Mouse (Mus musculus) liver, embryonic 11.5 days (tissue): ENCODE data around the gene Mab21l3. TPM values are rescaled to one million over a fixed set of nuclear protein-coding genes. Genes with fewer than 3 reads are reported as not detected.
"Not testable (repeated sequence)": the region's sequence is repeated elsewhere in the genome, so short reads cannot be mapped to it uniquely, and the experiment has no call there.

Experiments
- ATAC-seq: fragments of 200-750 bp; cut with Nextera tagmentation; replicated peaks from 2 replicates; pipeline ENCODE4 v1.8.0; 2017; ENCODE audit warnings: moderate number of reproducible peaks, mild to moderate bottlenecking, moderate TSS enrichment, moderate library complexity; ENCODE audit not compliant: low FRiP score
- DNase-seq: peaks from one replicate; pipeline ENCODE4 v3.0.0-alpha.2; 2017; ENCODE audit warnings: low spot score
- H3K27ac ChIP-seq: fragments of 300-500 bp; sonication (generic); 2 replicates; pipeline ENCODE4 v1.5.1; 2014; ENCODE audit warnings: mild to moderate bottlenecking, low read depth, low read length, control low read depth
- H3K27me3 ChIP-seq: fragments of 300-500 bp; sonication (generic); replicated peaks from 2 replicates; pipeline ENCODE4 v1.6.1; 2014; ENCODE audit warnings: low read length, mixed read lengths; ENCODE audit not compliant: control insufficient read depth, insufficient read depth
- H3K36me3 ChIP-seq: fragments of 300-500 bp; sonication (generic); 2 replicates; pipeline ENCODE4 v1.6.1; 2014; ENCODE audit warnings: mild to moderate bottlenecking, low read length, moderate library complexity, mixed read lengths; ENCODE audit not compliant: control insufficient read depth, insufficient read depth
- H3K4me1 ChIP-seq: fragments of 300-500 bp; sonication (generic); replicated peaks from 2 replicates; pipeline ENCODE4 v1.6.1; 2014; ENCODE audit warnings: low read length, mixed read lengths; ENCODE audit not compliant: control insufficient read depth, insufficient read depth
- H3K4me2 ChIP-seq: fragments of 300-500 bp; sonication (generic); 2 replicates; pipeline ENCODE4 v1.6.1; 2014; ENCODE audit warnings: mild to moderate bottlenecking, control low read depth, moderate library complexity
- H3K4me3 ChIP-seq: fragments of 300-500 bp; sonication (generic); 2 replicates; pipeline ENCODE4 v1.5.1; 2014; ENCODE audit warnings: low read depth, low read length, control low read depth
- H3K9ac ChIP-seq: fragments of 300-500 bp; sonication (generic); 2 replicates; pipeline ENCODE4 v1.6.1; 2014; ENCODE audit warnings: low read depth, low read length, control low read depth
- H3K9me3 ChIP-seq: fragments of 300-500 bp; sonication (generic); 2 replicates; pipeline ENCODE4 v1.6.1; 2016; ENCODE audit warnings: low read length, inconsistent platforms, mixed read lengths; ENCODE audit not compliant: control insufficient read depth
- WGBS: fragments of 180-500 bp; shearing (Covaris S2); extraction: QIAGEN DNeasy Blood & Tissue Kit; methylation state at CpG from one replicate; pipeline ENCODE4 v1.1.7; 2014; 5-methylcytosine and 5-hydroxymethylcytosine counted together
- polyA plus RNA-seq: library from polyadenylated mRNA; unstranded; fragments of >200 nt; fragmentation: Nextera tagmentation; extraction: Ambion mirVana; gene quantifications from 2 replicates; pipeline ENCODE4 v1.2.1, GENCODE M21; 2014

Mab21l3 gene
- polyA plus RNA-seq, 1 experiment from 2014 or later: 0.11 TPM

DNA sequence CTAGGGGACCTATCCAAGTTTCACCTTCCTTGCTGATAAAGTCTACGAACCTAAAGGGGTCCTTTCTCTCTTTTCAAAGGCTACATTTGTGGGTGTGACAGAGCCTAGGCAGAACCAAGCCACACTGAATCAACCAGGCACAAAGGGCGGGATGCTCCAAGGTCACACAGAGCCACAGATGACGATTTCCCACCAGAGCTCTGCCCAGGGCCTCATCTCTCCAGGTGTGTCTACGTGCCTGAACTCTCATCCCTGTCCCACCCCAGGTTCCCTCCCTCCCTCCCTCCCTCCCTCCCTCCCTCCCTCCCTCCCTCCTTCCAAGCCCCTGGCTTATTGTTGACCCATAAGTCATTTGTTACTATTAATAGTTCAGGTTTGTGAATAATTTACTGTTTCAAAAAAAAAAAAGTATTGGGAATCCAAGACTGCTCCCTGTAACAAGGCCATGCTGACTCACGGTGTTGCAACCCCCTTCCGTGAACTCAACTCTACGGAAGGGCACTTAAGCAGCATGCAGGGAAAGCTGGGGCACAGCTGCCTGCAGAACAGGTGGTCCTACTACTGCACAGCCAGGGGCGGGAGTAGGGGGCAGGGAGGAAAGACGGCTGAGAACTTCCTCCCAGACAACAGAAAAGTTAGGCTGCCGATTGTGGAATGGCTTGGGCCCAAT is 17.4 kb downstream of the Mab21l3 start:
- Histone ChIP-seq H3K9me3 (no peaks in the 10 kb centered on the region), H3K36me3 (no peaks in the 10 kb centered on the region), H3K27ac (no peak overlapping the region), H3K4me1 (peaks cover 5% of the 10 kb centered on the region; the same call in 1 of the 2 replicates), H3K27me3 (no peaks in the 10 kb centered on the region; the same call in 1 of the 2 replicates), H3K9ac (no peak overlapping the region), H3K4me2 (no peak overlapping the region), H3K4me3 (no peak overlapping the region)
- WGBS: 39% methylated on average over 10 of the region's 10 CpGs
- ATAC-seq (no peak), DNase-seq (no peak)

DNA sequence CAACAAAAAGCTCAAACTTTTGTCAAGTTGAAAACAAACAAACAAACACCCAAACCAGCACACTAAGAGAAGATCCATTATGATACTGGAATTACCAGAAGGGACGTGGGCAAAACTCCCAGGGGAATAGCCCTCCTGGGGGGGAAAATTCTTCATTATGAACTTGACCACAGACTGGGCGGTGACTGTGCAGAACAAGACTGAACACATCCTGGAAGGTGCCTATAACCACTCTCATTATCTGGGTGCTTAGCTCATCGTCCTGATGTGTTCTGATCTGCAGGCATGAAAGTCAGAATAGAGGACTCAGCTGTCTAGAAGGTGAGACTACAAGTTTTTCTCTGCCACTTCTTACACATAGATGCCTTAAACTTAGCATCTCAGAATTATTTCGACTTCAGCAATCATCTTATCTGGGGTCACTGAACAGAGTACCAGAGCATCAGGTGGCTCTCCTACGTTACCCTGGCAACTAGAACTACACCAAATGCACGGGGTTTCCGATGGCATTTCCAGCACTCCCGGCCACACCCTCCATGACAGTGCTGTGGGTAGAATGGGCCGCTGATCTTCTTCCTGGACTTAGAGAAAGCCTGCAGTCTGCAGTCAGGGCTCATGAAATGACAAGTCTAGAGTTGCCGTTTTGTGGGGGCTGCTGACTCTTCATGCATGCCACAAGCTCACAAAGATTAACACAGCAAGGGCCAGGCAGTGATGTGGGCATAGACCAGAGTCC is 18.7 kb downstream of the Mab21l3 start:
- Histone ChIP-seq H3K4me3 (no peak overlapping the region), H3K9ac (no peak overlapping the region), H3K4me1 (no peaks in the 10 kb centered on the region), H3K27me3 (no peaks in the 10 kb centered on the region; the same call in 1 of the 2 replicates), H3K36me3 (no peaks in the 10 kb centered on the region), H3K4me2 (no peak overlapping the region), H3K27ac (no peak overlapping the region), H3K9me3 (no peaks in the 10 kb centered on the region)
- DNase-seq: no peak
- 70% methylated on average over 10 of the region's 10 CpGs for WGBS
- ATAC-seq: no peak

DNA sequence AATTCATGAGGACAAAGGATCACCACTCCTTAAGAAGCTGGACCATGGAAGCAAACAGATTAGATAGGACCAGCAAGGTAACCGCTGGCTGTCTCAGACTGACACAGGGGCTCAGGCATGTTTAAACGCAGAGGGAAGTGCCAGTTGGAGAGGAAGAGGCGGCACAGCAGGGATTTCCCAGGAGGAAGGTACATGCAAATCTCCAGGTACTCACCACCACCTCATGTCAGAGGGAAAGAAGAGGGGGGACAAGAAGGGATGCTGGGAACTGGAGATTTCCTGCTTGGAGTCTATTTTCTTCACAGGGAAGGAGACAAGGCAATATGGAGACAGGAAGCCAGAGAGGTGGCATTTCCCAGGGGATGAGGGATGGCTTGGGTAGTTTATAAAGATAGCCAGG is 20.2 kb downstream of the Mab21l3 start:
- ATAC-seq (no peak), DNase-seq (no peak)
- no peaks in the 10 kb centered on the region for H3K36me3 ChIP-seq
- no peaks in the 10 kb centered on the region for H3K9me3 ChIP-seq
- no peak overlapping the region for H3K4me3 ChIP-seq
- no peak overlapping the region for H3K27ac ChIP-seq
- H3K27me3 ChIP-seq: no peaks in the 10 kb centered on the region; the same call in 1 of the 2 replicates
- H3K9ac ChIP-seq: no peak overlapping the region
- no peaks in the 10 kb centered on the region for H3K4me1 ChIP-seq
- H3K4me2 ChIP-seq: no peak overlapping the region
- WGBS: 36% methylated on average over 3 of the region's 3 CpGs

DNA sequence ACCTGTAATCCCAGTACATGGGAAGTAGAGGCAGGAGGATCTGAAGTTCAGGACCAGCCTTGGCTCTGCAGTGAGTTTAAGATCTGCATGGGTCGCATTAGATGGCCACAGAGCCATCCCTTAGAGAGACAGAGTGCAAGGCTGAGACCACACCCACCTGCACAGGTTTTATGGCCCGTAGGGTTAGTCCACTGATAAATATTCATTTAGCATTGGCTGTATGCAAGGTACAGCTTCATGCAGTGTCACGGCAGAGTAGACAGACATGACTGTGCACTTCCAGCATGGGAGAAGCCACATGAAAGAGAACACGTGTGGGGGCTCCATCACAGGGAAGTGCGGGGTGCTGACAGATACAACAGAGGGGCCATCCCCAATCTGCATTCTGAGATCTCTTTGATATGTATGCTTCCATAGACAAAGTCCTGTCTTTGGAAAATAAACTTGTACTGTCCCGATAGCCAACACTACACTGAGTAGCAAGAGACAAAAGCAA is 21.5 kb downstream of the Mab21l3 start:
- H3K4me1 ChIP-seq: no peaks in the 10 kb centered on the region
- WGBS: 77% methylated on average over 6 of the region's 6 CpGs
- no peak overlapping the region for H3K4me2 ChIP-seq
- no peaks in the 10 kb centered on the region for H3K9me3 ChIP-seq
- no peak for DNase-seq
- no peak overlapping the region for H3K4me3 ChIP-seq
- ATAC-seq: no peak
- no peak overlapping the region for H3K27ac ChIP-seq
- H3K27me3 ChIP-seq: no peaks in the 10 kb centered on the region; the same call in 1 of the 2 replicates
- no peaks in the 10 kb centered on the region for H3K36me3 ChIP-seq
- no peak overlapping the region for H3K9ac ChIP-seq

DNA sequence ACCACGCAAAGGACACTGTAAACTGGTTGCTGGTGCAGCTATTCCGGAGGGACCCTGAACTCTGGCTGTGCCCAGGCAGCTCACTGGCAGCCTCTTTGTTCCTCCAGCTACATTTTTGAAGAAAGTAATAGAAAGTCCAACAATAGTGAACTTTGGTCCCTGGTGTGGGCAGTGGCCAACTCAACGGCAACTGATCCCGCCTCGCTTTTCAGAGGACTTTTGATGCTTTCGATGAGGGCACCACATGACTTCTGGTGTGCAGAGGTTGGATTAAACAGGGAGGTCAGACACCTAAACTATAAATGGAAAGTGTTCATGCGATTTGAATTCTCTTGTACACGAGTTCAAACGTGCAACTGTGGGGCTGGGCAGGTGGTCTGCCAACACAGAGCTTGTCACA is 24.4 kb downstream of the Mab21l3 start:
- H3K27me3 ChIP-seq: no peaks in the 10 kb centered on the region; the same call in 1 of the 2 replicates
- no peaks in the 10 kb centered on the region for H3K36me3 ChIP-seq
- H3K4me3 ChIP-seq: no peak overlapping the region
- 81% methylated on average over 9 of the region's 9 CpGs for WGBS
- no peak overlapping the region for H3K27ac ChIP-seq
- H3K9me3 ChIP-seq: no peaks in the 10 kb centered on the region
- DNase-seq (no peak), ATAC-seq (no peak)
- H3K9ac ChIP-seq: no peak overlapping the region
- no peaks in the 10 kb centered on the region for H3K4me1 ChIP-seq
- H3K4me2 ChIP-seq: no peak overlapping the region

DNA sequence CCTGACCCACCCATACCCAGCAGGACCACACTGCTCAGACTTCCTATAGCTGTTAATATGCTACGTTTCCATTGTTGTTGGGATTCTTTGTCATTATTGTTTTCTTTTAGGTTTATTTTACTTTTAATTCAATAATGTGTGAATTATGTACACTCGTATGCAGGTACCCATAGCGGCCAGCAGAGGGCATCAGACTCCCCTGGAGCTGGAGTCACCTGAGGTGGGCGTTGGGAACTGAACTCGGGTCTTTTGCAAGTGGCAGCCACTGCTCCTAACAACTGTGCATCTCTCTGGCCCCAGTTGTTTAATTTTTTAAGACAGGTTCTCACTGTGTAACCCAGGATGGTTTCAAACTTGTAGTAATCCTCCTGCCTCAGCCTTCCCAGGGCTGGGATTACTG is 26.7 kb downstream of the Mab21l3 start:
- H3K4me2 ChIP-seq: no peak overlapping the region
- no peaks in the 10 kb centered on the region for H3K27me3 ChIP-seq
- H3K36me3 ChIP-seq: no peaks in the 10 kb centered on the region
- no peak for ATAC-seq
- H3K9ac ChIP-seq: no peak overlapping the region
- no peak overlapping the region for H3K27ac ChIP-seq
- H3K9me3 ChIP-seq: no peaks in the 10 kb centered on the region
- no peaks in the 10 kb centered on the region for H3K4me1 ChIP-seq
- no peak for DNase-seq
- H3K4me3 ChIP-seq: no peak overlapping the region
- 64% methylated on average over 5 of the region's 5 CpGs for WGBS

DNA sequence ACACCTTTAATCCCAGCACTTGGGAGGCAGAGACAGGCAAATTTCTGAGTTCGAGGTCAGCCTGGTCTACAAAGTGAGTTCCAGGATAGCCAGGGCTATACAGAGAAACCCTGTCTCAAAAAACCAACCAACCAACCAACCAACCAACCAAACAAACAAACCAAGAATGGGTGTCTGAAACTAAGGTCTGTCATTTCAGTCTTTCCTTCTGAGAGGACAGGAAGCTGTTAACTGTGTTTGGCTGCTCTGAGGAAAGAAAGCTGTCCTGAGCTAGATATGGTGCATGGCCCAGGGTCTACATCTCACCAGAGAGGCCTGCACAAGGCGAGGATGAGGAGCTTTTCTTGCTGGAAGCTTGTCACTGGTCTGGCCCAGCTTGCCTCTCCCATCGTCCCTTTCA is 28.1 kb downstream of the Mab21l3 start:
- not testable (repeated sequence) for H3K9ac ChIP-seq, H3K36me3 ChIP-seq, H3K9me3 ChIP-seq, H3K4me3 ChIP-seq, ATAC-seq, H3K4me1 ChIP-seq, H3K27ac ChIP-seq, H3K27me3 ChIP-seq, H3K4me2 ChIP-seq, DNase-seq
- 65% methylated on average over 3 of the region's 3 CpGs for WGBS

DNA sequence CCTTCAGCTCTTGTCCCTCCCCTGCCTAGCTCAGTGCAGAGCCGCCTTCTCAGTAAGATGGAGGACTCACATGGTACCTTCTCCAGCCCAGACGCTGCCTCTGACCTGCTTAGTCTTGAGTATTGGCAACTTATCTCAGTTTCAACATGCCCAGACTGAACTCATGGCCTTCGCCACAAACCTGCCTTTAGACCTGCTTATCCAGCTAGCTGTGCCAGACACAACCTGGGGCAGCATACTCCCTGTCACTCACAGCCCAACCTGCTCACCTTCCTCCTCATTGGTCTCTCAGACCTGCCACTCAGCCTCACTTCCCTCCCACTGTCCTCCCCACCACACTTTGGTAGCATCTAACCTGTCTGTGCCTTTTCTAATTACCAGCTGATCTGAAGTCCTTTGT is 32.8 kb downstream of the Mab21l3 start:
- no peaks in the 10 kb centered on the region for H3K9me3 ChIP-seq
- H3K4me2 ChIP-seq: no peak overlapping the region
- no peaks in the 10 kb centered on the region for H3K36me3 ChIP-seq
- no peak overlapping the region for H3K9ac ChIP-seq
- DNase-seq (no peak), ATAC-seq (no peak)
- WGBS: 72% methylated on average over 3 of the region's 3 CpGs
- no peak overlapping the region for H3K4me3 ChIP-seq
- H3K4me1 ChIP-seq: no peaks in the 10 kb centered on the region
- H3K27me3 ChIP-seq: no peaks in the 10 kb centered on the region
- H3K27ac ChIP-seq: no peak overlapping the region

DNA sequence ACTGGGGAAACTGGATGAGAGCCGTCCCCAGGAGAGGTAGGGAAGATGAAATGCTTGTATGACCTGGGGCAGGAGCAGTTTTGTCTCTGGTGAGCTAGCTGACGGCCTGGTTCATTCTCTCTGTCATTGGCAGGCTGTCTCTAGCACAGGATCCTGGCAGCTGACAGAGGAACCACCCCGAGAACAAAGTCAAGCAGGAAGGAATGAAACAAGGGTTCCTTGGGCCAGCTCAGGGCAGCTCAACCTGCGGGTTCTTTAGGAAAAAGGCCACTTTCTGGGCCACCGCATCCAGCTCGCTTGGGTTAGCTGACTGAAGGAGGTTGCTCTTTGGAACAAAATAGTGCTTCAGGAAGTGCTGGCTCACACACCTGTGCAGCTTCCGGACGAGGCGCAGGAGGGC is 34.0 kb downstream of the Mab21l3 start:
- Histone ChIP-seq H3K27ac (no peak overlapping the region), H3K36me3 (no peaks in the 10 kb centered on the region), H3K4me1 (no peaks in the 10 kb centered on the region), H3K9me3 (no peaks in the 10 kb centered on the region), H3K4me3 (no peak overlapping the region), H3K4me2 (no peak overlapping the region), H3K9ac (no peak overlapping the region), H3K27me3 (no peaks in the 10 kb centered on the region)
- WGBS: 80% methylated on average over 9 of the region's 9 CpGs
- no peak for DNase-seq
- ATAC-seq: no peak
